Mouse (Mus musculus) adrenal gland, adult (tissue): ENCODE results near the gene Spata25.
"Not testable (repeated sequence)": the region's sequence is repeated elsewhere in the genome, so short reads cannot be mapped to it uniquely, and the experiment has no call there.

ENCODE experiments used
- DNase-seq, 2 experiments: peaks; one replicate each; pipeline ENCODE4 v3.0.0; 2022 to 2023; ENCODE audit warnings: low spot score in 1 of 2; ENCODE audit not compliant: inconsistent age in 2 of 2

Spata25 gene

GRCm38 (mm10) chr2:164806614-164807013, 21.7 kb downstream of the Spata25 start:
- no peak for DNase-seq

DNA sequence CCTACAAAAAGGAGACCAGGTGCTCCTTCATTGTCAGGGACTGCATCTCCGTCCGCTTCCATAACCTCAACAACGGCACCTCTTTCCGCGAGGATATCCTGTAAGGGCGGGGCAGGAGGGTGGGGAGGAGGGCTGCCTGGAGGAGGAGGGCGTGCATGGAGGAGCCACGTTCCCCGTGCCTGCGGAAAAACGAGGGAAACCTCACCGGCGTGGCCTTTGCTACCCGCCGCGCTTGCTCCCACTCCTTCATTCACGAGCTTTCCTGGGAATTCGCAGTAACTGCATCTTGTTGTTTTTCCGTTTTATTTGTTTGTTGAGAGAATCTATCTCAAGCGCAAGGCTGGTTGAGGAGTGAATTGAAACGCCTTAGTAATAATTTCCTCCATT, 23.0 kb downstream of the Spata25 start:
- no peak for DNase-seq

DNA sequence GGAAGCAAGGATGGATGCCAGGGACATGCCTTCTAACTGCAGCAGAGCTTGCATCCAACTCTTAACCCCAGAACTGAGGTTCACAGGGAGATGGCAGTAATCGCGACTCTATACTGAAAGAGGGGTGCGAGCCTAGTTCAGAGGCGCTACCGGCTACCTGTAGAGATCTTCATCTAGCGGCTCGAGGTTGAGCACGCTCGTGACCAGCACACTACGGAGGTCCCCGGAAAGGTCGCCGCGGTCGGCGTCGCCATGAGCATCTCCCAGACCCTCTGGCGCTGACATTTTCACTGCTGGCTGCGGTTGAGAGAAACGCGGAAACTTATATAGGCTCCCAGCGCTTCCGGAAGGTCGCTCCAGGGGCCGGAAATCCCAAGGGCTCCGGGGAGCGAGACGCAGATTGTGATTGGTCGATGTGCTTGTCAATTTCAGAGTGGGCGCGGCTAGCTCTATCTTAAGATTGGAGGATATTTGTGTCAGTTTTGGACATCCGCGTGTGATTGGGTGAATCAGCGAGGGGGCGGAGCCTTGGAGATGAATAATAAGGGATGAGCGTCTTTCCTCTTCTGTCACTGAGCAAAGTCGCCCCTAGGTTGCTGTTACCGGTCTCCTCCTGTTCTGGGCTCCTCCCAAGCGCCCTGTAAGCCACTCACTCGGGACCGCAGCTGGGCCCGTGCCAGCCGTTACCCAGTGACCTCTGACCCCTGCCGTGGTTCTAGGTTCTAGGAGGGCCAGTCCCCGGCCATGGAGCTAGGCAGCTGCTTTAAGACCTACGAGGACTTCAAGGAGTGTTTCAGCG, 23.6 kb downstream of the Spata25 start, which contains the start of the genes Acot8 and Zswim3:
Gene Acot8, minus strand, starts transcription at position 350 of the 799 bp plus-strand sequence.
Gene Zswim3, plus strand, starts transcription at position 566 of the 799 bp plus-strand sequence.
- peak; percentile 98 to 100 for DNase-seq

DNA sequence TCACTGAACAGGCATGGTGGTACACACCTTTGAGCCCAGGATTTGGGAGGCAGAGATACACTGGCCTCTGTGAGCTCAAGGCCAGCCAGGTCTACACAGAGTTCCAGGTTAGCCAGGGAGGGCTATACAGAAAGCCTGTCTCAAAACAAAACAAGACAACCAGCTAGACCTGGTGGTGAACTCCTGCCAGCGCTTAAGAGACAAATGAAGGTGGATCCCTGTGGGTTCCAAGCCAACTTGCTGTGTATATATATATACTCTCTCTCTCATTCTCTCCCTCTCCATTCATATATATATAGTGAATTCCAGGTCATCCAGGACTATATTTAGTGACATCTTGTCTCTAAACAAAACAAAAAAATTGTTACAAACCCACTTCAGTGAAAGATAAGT, 24.4 kb downstream of the Spata25 start:
- no peak for DNase-seq

DNA sequence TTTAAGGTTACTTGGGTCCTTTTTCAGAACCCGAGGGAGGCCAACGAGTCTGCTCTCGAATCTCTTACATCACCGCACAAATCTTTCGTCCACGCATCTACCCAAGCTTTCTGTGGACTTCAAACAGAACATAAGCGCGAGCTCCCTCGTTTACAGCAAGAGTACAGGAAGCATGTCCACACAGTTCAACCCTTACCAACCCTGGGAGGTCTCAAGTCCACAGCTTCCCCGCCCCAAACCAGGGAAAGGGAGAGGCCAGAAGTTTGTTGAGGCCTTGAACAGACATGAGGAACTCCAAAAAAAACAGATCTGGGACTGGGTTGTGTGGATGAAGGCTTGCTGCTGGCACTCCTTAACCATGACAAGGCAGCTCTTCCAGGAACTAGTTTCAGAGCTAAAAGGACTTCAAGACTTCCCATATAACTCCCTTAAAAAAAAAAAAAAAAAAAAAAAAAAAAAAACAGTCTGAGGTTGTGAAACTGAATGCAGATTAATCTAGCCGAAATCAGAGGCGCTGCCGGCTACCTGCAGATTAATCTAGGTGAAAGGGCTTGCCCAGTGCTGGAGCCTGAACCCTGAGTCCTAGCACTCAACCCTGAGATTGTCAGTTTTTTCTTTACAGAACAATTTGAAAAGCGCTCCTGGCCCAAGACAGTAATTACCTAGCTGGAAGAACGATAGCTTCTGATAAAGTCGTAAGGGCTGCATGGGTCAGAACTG, 25.0 kb downstream of the Spata25 start:
- no peak for DNase-seq

- DNase-seq = no peak
Measured at GRCm38 (mm10) chr2:164800252-164801004, 27.9 kb downstream of the Spata25 start.

GRCm38 (mm10) chr2:164798554-164798953, 29.8 kb downstream of the Spata25 start:
- DNase-seq = not testable (repeated sequence)

GRCm38 (mm10) chr2:164795868-164796267, 32.5 kb downstream of the Spata25 start:
- peak; percentile 51 to 71 for DNase-seq

DNA sequence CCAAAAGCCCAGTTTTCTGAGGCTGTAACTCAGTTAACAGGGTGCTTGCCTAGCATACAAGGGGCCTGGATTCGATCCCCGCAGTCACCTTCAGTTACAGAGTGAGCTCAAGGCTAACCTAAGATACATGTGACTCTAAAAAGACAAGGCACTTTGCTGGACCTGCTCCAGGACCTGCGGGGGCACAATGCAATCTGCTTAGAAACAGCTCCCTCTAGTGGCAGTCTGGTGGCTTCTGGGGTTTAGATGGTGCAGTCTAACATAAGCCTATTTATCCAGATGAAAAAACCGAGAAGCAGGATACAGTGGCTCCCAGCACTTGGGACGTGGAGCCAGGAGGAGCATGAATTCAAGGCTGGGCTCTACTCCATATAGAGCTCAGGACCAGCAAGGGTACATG, 34.0 kb downstream of the Spata25 start:
- DNase-seq = peak; percentile 91 to 96

DNA sequence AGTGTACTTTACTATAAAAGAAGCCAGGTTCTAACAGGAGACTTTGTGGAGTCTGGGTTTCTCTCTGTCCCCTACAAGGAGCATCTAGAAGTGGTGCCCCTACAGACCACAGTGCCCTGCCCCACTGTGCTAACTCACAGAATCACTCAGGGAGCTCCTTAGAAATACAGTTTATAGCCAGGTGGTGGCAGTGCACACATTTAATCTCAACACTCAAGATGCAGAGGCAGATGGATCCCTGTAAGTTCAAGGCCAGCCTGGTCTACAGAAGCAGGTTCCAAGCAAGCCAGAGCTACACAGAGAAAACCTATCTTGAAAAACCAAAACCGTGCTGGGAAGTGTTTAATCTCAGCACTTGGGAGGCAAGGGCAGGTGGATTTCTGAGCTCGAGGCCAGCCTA, 34.6 kb downstream of the Spata25 start:
- DNase-seq = peak in 1 of 2 experiments; percentile 69

GRCm38 (mm10) chr2:164793236-164793635, 35.1 kb downstream of the Spata25 start:
- peak; percentile 81 to 90 for DNase-seq

GRCm38 (mm10) chr2:164792400-164793190, 35.7 kb downstream of the Spata25 start:
- peak; percentile 67 to 82 for DNase-seq

DNA sequence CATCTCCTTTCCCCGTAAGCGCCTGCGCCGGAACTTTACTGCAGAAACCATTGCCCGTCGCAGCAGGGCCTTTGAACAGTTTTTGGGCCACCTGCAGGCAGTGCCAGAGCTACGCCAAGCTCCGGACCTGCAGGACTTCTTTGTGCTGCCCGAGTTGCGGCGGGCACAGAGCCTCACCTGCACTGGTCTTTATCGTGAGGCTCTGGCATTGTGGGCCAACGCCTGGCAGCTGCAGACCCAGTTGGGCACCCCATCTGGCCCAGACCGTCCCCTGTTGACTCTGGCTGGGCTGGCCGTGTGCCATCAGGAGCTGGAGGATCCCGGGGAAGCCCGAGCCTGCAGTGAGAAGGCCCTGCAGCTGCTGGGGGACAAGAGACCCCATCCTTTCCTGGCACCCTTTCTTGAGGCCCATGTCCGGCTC, 36.5 kb downstream of the Spata25 start:
- no peak for DNase-seq

- DNase-seq = peak in 1 of 2 experiments; percentile 76
Measured at GRCm38 (mm10) chr2:164790451-164790850, 37.9 kb downstream of the Spata25 start.

- DNase-seq = no peak
Measured at GRCm38 (mm10) chr2:164788411-164788810, 39.9 kb downstream of the Spata25 start.

GRCm38 (mm10) chr2:164787779-164788178, 40.6 kb downstream of the Spata25 start:
- peak in 1 of 2 experiments; percentile 61 for DNase-seq

DNA sequence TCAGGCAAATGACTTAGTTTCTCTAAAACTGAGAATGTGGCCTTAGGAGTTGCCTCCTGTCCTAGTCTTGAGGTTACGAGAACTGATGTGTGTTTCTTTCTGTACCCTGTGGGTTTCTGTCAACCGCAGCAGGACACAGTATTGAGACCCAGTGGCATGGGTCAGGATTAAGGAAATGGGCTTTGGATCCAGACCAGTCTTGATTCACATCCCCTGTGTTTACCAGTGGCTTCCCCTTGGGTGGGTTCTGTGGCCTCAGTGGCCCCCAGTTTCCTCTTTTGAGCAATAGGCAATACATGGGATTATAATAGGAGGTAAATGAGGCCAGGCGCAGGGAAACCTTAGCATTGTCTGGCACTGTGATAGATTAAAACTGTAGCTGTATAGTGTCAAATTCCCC, 41.3 kb downstream of the Spata25 start:
- peak in 1 of 2 experiments; percentile 66 for DNase-seq

DNA sequence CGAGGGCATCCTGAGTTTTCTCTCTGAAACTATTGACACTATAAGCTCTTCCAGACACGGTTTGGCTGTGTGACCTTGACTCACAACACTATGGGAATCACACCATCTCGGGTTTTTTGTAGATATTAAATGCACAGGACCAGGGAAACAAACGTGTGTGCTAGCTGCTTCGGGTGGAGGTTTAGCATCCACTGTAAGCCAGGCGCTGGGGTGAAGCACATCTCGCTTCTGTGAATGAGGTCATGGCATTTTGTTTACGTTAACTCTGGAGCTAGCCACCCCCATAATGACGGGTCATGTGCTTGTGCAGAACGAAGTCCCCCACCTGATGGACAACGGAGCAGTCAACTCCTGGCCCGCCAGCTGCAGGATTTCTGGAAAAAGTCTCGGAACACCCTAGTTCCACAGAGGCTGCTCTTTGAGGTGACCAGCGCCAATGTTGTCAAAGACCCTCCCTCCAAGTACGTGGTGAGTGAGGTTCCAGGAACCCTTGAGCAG, 41.9 kb downstream of the Spata25 start:
- peak in 1 of 2 experiments; percentile 53 for DNase-seq

GRCm38 (mm10) chr2:164785481-164786387, 42.6 kb downstream of the Spata25 start, which contains the start of gene Snx21:
Snx21 (plus strand) TSS chr2:164785823.
- peak; percentile 98 for DNase-seq
